Mouse (Mus musculus): ENCODE data around the gene 3100002H09Rik. TPM values are rescaled to one million over a fixed set of nuclear protein-coding genes. Genes with fewer than 3 reads are reported as not detected.

Gene 3100002H09Rik
- polyA plus RNA-seq, 1 experiment from 2014 or later = 0.84 TPM

DNA sequence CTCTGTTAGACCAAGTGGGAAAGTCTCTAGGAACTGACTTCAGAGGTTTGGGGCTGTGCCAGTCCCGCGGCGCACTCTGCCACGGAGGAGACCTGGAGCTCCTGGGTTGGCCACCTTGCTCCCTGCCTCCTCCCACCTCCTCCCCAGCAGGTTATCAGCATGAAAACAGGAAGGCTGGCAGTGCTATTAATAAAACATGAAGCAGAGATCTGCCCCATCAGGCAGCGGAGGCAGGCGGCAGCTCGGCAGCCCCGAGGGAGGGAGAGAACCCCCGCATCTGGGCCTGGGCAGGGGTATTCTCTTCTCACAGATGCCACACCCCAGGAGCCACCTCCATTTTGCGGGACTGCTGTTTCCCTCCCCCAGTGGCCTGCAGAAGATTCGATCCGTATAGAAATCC is 29.1 kb upstream of the 3100002H09Rik start:
- 27% methylated on average over 12 of the region's 12 CpGs for WGBS
- Histone ChIP-seq H3K27ac (no peak overlapping the region), H3K4me3 (no peak overlapping the region), H3K36me3 (ENCODE audit: poor library complexity, severe bottlenecking) (no peaks in the 10 kb centered on the region), H3K4me2 (peak overlapping the region; percentile 14; the same call in 1 of the 2 replicates), H3K9ac (no peak overlapping the region), H3K9me3 (replicated peaks) (no peaks in the 10 kb centered on the region), H3K27me3 (peaks cover 19% of the 10 kb centered on the region; the same call in 1 of the 2 replicates), H3K4me1 (0 out of 2 replicates have a peak, but pooled peaks cover 12% of the 10 kb centered on the region)
- no peak for ATAC-seq

DNA sequence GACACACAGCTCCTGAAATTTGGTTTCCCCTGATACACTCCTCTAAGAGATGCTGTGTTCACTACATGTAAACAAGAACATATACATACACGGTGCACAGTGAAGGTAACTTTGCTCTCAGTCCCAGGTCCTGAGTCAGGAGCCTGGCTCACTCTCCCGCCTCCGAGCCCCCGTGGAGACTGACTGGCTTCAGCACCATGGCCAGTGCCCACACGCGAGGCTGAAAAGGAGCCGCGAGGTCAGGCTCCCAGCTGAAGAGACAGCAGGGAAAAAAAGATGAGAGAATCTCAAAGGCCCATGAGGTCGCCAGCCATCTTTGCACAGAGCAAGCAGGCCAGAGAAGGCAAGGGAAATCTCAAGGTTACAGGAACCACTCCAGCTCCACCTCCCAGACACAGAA is 22.7 kb upstream of the 3100002H09Rik start:
- ATAC-seq = no peak
- no peak overlapping the region for H3K4me2 ChIP-seq
- H3K9ac ChIP-seq = no peak overlapping the region
- 6% methylated on average over 9 of the region's 9 CpGs for WGBS
- H3K27ac ChIP-seq = no peak overlapping the region
- no peak overlapping the region for H3K4me3 ChIP-seq
- H3K4me1 ChIP-seq = no peaks in the 10 kb centered on the region
- peaks cover 6% of the 10 kb centered on the region; the same call in 1 of the 2 replicates for H3K27me3 ChIP-seq
- H3K9me3 ChIP-seq (replicated peaks) = no peaks in the 10 kb centered on the region
- H3K36me3 ChIP-seq (ENCODE audit: poor library complexity, severe bottlenecking) = no peaks in the 10 kb centered on the region

DNA sequence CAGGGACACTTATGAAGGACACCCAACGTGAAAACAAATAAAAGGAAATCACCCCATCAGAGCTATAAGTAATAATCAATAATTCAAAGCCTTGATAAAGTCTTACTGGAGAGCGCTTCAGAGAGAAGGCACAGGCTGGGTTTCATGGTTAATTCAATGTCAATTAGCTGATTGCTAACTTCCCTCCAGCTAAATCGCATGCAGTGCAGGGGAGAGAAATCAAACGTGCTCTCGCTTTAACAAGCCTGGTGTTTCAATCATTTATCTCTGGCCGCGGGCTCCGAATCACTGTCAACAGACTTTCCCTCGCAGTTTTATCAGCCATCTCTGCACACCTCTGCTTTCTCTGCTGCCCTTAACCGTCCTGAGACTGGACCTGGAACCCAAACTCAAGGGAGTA is 22.3 kb upstream of the 3100002H09Rik start:
- H3K27me3 ChIP-seq = 0 out of 2 replicates have a peak, but pooled peaks cover 2% of the 10 kb centered on the region
- H3K4me3 ChIP-seq = no peak overlapping the region
- WGBS = 79% methylated on average over 10 of the region's 10 CpGs
- H3K4me2 ChIP-seq = no peak overlapping the region
- H3K9ac ChIP-seq = no peak overlapping the region
- no peak for ATAC-seq
- no peaks in the 10 kb centered on the region for H3K36me3 ChIP-seq (ENCODE audit: poor library complexity, severe bottlenecking)
- no peaks in the 10 kb centered on the region for H3K4me1 ChIP-seq
- no peak overlapping the region; the same call in 1 of the 2 replicates for H3K27ac ChIP-seq
- no peaks in the 10 kb centered on the region for H3K9me3 ChIP-seq (replicated peaks)

DNA sequence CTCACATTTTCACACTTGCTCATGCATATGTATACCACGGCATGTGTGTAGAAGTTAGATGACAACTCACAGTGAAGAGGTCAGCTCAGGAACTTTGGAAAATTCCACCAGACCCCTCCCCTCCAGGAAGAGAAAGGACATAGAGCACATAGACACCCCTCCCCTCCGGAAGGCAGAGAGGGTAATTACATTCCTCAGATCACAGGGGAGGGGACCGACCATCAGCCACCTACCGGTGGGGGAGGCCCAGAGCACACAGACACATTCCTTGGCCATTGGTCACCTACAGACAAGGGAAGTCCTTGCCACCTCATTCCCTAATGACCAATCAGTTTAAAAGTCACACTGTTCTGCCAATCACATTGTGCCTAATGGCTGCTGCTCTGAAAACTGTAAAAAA is 20.9 kb upstream of the 3100002H09Rik start:
- no peak for ATAC-seq
- Histone ChIP-seq H3K4me3 (no peak overlapping the region), H3K36me3 (ENCODE audit: poor library complexity, severe bottlenecking) (no peaks in the 10 kb centered on the region), H3K9me3 (replicated peaks) (no peaks in the 10 kb centered on the region), H3K9ac (no peak overlapping the region), H3K27ac (no peak overlapping the region), H3K4me2 (no peak overlapping the region), H3K27me3 (no peaks in the 10 kb centered on the region), H3K4me1 (peaks cover 6% of the 10 kb centered on the region)
- 63% methylated on average over 4 of the region's 4 CpGs for WGBS

DNA sequence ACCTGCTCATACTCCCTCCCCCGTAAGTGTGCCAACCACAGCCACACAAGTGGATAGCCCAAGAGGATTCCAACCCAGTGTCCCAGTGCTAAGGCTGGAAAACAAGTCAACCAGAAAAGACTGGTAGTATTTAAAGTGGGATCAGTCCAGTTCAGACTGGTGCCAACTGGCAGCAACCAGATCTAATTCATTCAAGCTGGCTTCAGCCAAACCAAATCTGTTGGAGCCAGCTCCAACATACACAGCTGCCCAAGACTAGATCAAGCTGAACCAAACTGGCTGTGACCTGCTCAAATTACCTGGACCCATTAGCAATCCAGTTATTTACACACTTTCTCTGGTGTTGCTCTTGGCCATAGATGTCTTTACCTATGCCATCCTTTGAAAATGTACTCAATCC is 16.2 kb upstream of the 3100002H09Rik start:
- Histone ChIP-seq H3K9ac (no peak overlapping the region), H3K4me2 (no peak overlapping the region), H3K27ac (no peak overlapping the region), H3K9me3 (replicated peaks) (no peaks in the 10 kb centered on the region), H3K36me3 (ENCODE audit: poor library complexity, severe bottlenecking) (no peaks in the 10 kb centered on the region), H3K4me3 (no peak overlapping the region), H3K27me3 (0 out of 2 replicates have a peak, but pooled peaks cover 9% of the 10 kb centered on the region), H3K4me1 (peaks cover 23% of the 10 kb centered on the region)
- 50% methylated on average over 1 of the region's 1 CpGs for WGBS
- no peak for ATAC-seq

DNA sequence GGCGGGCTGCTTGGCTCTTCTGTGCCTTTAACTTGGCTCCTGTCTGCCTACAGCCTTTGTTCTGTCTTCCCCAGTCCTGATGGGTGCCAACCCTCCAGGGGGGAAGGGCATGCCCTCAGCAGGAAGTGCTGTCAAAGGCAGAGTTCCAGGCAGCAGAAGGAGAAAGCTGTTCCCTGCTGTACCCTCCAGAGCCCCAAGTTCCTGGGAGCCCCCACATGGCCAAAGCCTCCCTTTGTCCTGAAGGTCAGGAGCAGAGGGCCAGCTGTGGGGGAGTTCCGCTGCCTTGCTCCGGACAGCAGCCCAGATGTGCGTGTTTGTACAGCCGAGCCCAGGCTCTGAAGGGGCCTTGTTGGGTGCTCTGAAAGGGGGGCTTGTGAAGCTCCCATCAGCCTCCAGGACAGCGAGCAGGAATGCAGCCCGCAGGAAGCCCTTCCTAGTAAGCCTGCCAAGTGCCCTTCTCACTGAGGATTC is 13.5 kb upstream of the 3100002H09Rik start:
- H3K27ac ChIP-seq = no peak overlapping the region
- H3K9ac ChIP-seq = peak overlapping the region; percentile 40; the same call in 1 of the 2 replicates

DNA sequence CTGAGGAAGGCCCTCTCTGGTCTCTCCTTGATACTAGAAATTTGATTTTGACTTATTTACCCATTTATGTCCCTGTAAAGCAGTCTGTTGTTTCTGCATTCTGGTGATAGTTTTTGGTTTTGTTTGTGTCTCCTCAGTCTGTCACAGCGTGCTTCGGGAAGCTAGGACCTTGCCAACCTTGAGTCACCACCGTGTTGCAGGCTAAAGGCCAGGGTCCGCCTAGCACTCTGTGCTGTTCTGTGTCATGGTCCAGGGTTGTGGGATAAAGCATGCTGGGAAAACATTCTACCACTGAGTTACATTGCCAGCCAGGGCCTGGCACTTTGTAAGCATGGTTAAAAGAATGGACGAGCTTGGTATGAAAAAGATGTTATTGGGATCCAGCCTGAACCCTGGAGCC is 12.0 kb upstream of the 3100002H09Rik start:
- 91% methylated on average over 5 of the region's 5 CpGs for WGBS

More for the DNA sequence above, 13.5 kb upstream of the 3100002H09Rik start:
- 29% methylated on average over 7 of the region's 7 CpGs for WGBS
- no peaks in the 10 kb centered on the region for H3K36me3 ChIP-seq (ENCODE audit: poor library complexity, severe bottlenecking)
- no peak overlapping the region for H3K4me3 ChIP-seq
- H3K4me1 ChIP-seq = peaks cover 30% of the 10 kb centered on the region
- ATAC-seq = no peak; the same call in 1 of the 2 replicates
- H3K9me3 ChIP-seq (replicated peaks) = no peaks in the 10 kb centered on the region
- H3K27me3 ChIP-seq = 0 out of 2 replicates have a peak, but pooled peaks cover 15% of the 10 kb centered on the region
- H3K4me2 ChIP-seq = no peak overlapping the region

DNA sequence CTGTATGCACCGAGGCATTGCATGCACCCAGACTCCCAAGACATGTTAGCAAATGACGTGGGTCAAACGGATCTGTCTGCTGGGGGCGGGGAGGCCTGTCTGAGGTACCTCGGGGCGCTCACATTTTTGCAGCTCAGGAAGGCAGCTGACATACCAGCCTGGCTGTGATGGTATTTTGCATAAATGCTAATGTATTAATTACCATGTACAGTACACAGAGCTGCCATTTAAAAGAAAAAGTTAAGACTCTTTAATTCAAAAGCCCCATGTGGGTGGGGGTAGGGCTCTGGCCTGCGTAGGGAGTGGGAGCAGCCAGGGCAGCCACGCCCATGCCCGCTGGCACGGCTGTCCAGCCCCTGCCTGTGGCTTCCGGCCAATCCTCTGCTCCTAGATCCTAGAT is 10.8 kb upstream of the 3100002H09Rik start:
- peak; percentile 33; the same call in 1 of the 2 replicates for ATAC-seq
- H3K9me3 ChIP-seq (replicated peaks) = no peaks in the 10 kb centered on the region
- H3K27ac ChIP-seq = no peak overlapping the region
- 0 out of 2 replicates have a peak, but pooled peaks cover 15% of the 10 kb centered on the region for H3K27me3 ChIP-seq
- H3K4me2 ChIP-seq = no peak overlapping the region
- no peaks in the 10 kb centered on the region for H3K36me3 ChIP-seq (ENCODE audit: poor library complexity, severe bottlenecking)
- 59% methylated on average over 11 of the region's 11 CpGs for WGBS
- H3K9ac ChIP-seq = no peak overlapping the region
- H3K4me1 ChIP-seq = peaks cover 33% of the 10 kb centered on the region
- H3K4me3 ChIP-seq = no peak overlapping the region

More for the DNA sequence above, 12.0 kb upstream of the 3100002H09Rik start:
- Histone ChIP-seq H3K27ac (no peak overlapping the region), H3K36me3 (ENCODE audit: poor library complexity, severe bottlenecking) (no peaks in the 10 kb centered on the region), H3K4me2 (no peak overlapping the region), H3K27me3 (0 out of 2 replicates have a peak, but pooled peaks cover 15% of the 10 kb centered on the region), H3K9me3 (replicated peaks) (no peaks in the 10 kb centered on the region), H3K4me1 (peaks cover 39% of the 10 kb centered on the region), H3K9ac (no peak overlapping the region), H3K4me3 (no peak overlapping the region)
- no peak for ATAC-seq

DNA sequence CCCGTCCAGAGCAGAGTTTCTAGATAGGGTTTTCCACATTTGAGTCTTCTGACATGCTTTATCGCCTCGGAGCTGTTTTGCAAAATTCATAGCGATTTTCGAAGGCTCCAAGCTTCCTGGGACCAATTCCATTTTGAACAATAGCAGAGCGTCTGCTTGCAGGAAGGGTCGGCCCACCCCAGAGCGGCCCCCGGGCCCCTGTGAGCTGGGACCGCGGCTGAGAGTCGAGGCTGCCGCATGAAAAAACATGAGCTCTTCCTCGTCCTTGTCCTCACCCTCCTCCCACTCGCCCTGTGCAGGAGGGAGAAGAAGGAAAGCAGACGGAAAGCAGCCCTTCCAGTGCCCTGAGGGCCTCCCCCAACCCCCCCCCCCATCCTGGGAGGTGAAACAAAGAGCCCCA is 8.0 kb upstream of the 3100002H09Rik start:
- ATAC-seq = no peak
- H3K36me3 ChIP-seq (ENCODE audit: poor library complexity, severe bottlenecking) = no peaks in the 10 kb centered on the region
- 0 out of 2 replicates have a peak, but pooled peaks cover 11% of the 10 kb centered on the region for H3K27me3 ChIP-seq
- H3K4me3 ChIP-seq = no peak overlapping the region
- H3K9me3 ChIP-seq (replicated peaks) = no peaks in the 10 kb centered on the region
- peak overlapping the region; percentile 30 for H3K4me2 ChIP-seq
- no peak overlapping the region for H3K27ac ChIP-seq
- WGBS = 9% methylated on average over 14 of the region's 16 CpGs
- peak overlapping the region; percentile 51 for H3K9ac ChIP-seq
- peaks cover 32% of the 10 kb centered on the region for H3K4me1 ChIP-seq

DNA sequence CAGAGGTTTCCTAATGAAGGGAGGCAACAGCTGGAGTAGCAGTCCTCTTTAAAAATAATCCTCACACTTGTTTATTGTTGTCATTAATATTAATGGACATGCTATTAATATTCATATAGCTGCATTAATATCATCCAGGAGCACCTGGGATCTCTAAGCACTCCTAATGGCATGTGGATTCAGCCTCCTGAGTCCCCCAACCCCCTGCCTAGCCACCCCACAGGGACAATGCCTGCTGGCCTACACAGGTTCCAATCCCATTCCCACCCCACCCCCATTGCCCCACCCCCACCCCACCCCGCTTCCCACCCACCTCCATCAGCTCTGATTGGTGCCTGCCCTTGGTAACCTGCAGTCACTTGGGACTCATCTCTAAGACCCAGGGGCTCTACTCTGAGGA is 6.0 kb upstream of the 3100002H09Rik start:
- ATAC-seq = no peak

DNA sequence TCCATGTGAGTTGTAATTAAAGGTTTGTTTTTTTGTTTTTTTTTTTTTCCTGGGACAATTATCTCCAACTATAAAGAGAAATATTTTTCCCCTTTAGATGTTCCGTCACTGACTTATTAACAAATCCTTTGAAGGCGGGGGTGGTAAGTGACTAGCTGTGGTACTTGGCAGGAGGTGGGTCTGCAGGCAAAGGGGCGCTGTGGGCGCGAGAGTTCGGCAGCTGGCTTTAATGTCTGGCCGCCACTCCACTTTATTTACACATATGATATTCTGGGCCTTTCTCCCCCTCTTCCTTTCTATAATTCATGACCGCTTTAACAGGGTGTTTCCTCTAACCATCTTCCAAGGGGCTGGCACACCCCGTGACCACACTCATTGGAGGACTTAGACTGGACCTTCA is 5.4 kb upstream of the 3100002H09Rik start:
- H3K27ac ChIP-seq = peak overlapping the region; percentile 49; the same call in 1 of the 2 replicates
- peaks cover 24% of the 10 kb centered on the region for H3K4me1 ChIP-seq
- 0 out of 2 replicates have a peak, but pooled peaks cover 6% of the 10 kb centered on the region for H3K27me3 ChIP-seq
- H3K4me2 ChIP-seq = no peak overlapping the region
- H3K4me3 ChIP-seq = no peak overlapping the region
- no peak for ATAC-seq
- no peaks in the 10 kb centered on the region for H3K9me3 ChIP-seq (replicated peaks)
- H3K36me3 ChIP-seq (ENCODE audit: poor library complexity, severe bottlenecking) = no peaks in the 10 kb centered on the region
- WGBS = 53% methylated on average over 9 of the region's 9 CpGs
- H3K9ac ChIP-seq = no peak overlapping the region

More for the DNA sequence above, 6.0 kb upstream of the 3100002H09Rik start:
- H3K27me3 ChIP-seq = 0 out of 2 replicates have a peak, but pooled peaks cover 6% of the 10 kb centered on the region
- H3K27ac ChIP-seq = no peak overlapping the region
- no peaks in the 10 kb centered on the region for H3K36me3 ChIP-seq (ENCODE audit: poor library complexity, severe bottlenecking)
- peaks cover 29% of the 10 kb centered on the region for H3K4me1 ChIP-seq
- no peak overlapping the region for H3K4me2 ChIP-seq
- no peak overlapping the region for H3K4me3 ChIP-seq
- H3K9me3 ChIP-seq (replicated peaks) = no peaks in the 10 kb centered on the region
- WGBS = 71% methylated on average over 1 of the region's 1 CpGs
- no peak overlapping the region for H3K9ac ChIP-seq

DNA sequence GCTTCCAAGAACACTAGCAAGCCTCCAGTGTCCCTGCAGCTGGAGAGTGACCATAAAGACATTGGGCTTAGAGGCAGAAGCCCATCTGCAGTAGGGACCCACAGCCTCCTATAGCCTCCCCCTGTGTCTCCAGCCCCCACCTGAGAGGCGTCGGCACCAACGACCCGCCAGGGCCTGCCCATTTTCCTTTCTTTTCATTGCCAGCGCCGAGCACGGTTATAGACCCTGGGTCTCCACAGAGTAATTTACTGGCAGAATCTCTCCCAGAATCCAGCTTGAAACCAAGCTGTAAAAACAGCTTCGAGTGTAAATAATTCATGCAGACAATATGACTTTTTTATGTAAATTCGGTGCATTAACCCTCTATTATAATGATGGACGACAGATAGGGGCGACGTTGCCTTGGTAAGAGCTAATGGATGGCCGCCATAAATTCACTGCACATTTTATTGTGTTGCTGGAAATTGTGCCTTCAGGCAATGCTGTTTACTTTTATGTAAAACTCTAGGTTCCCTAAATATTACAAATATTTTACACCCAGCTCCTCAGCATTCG is 4.9 kb upstream of the 3100002H09Rik start:
- 39% methylated on average over 14 of the region's 14 CpGs for whole genome bisulfite sequencing
- no peak for ATAC-seq
- Histone ChIP-seq H3K9ac (no peak overlapping the region), H3K4me3 (no peak overlapping the region), H3K36me3 (ENCODE audit: poor library complexity, severe bottlenecking) (no peaks in the 10 kb centered on the region), H3K9me3 (replicated peaks) (no peaks in the 10 kb centered on the region), H3K27ac (peak overlapping the region; percentile 49), H3K4me1 (peaks cover 24% of the 10 kb centered on the region), H3K27me3 (peaks cover 8% of the 10 kb centered on the region; the same call in 1 of the 2 replicates), H3K4me2 (no peak overlapping the region)
